Mouse (Mus musculus) myocyte (in vitro differentiated cells): ENCODE measurements around the gene Cox14. TPM values are rescaled to one million over a fixed set of nuclear protein-coding genes. Genes with fewer than 3 reads are reported as not detected.
A peak's percentile ranks its signal among the peaks of the same experiment; 100 is the strongest.

ENCODE experiments used
- H3K27me3 ChIP-seq: one replicate; pipeline ENCODE4 v1.6.1; 2011; ENCODE audit not compliant: control insufficient read depth, insufficient read depth, insufficient read length
- H3K36me3 ChIP-seq: one replicate; pipeline ENCODE4 v1.6.1; 2011; ENCODE audit not compliant: control insufficient read depth, insufficient read depth
- H3K4me2 ChIP-seq: one replicate; pipeline ENCODE4 v1.6.1; 2011; ENCODE audit warnings: low read depth, control low read depth
- H3K4me3 ChIP-seq: one replicate; pipeline ENCODE4 v1.5.1; 2011; ENCODE audit warnings: mild to moderate bottlenecking, control low read depth, moderate library complexity
- H3K79me2 ChIP-seq: one replicate; pipeline ENCODE4 v1.6.1; 2011; ENCODE audit not compliant: control insufficient read depth, insufficient read depth
- H3ac ChIP-seq: one replicate; pipeline ENCODE4 v1.6.1; 2011; ENCODE audit not compliant: control insufficient read depth, insufficient read length
- CEBPB ChIP-seq: IDR thresholded peaks from 2 replicates; pipeline ENCODE4 v1.6.1; 2011; ENCODE audit warnings: mild to moderate bottlenecking, moderate library complexity; ENCODE audit not compliant: poor library complexity, insufficient read depth, severe bottlenecking
- E2F4 ChIP-seq: IDR thresholded peaks from one replicate; pipeline ENCODE4 v1.6.1; 2011; ENCODE audit warnings: mild to moderate bottlenecking, control low read depth, moderate library complexity; ENCODE audit not compliant: insufficient read depth
- MAX ChIP-seq: IDR thresholded peaks from one replicate; pipeline ENCODE4 v1.6.1; 2011; ENCODE audit warnings: low read depth, mild to moderate bottlenecking, control low read depth
- MYOD1 ChIP-seq, 3 experiments: IDR thresholded peaks; one replicate each; pipeline ENCODE4 v1.6.1; 2011; ENCODE audit warnings: control low read depth in 2 of 3, low read depth in 2 of 3, mild to moderate bottlenecking in 2 of 3, moderate library complexity in 1 of 3; ENCODE audit not compliant: insufficient read length in 2 of 3, control insufficient read depth in 1 of 3
- MYOG ChIP-seq, 3 experiments: IDR thresholded peaks; one replicate each; pipeline ENCODE4 v1.6.1; 2011; ENCODE audit warnings: control low read depth in 2 of 3, low read depth in 2 of 3, mild to moderate bottlenecking in 2 of 3; ENCODE audit not compliant: insufficient read length in 2 of 3, control insufficient read depth in 1 of 3, insufficient read depth in 1 of 3
- POLR2A ChIP-seq: IDR thresholded peaks from one replicate; pipeline ENCODE4 v1.6.1; 2011; ENCODE audit warnings: low read depth, mild to moderate bottlenecking, control low read depth, moderate library complexity; ENCODE audit not compliant: insufficient read length
- POLR2AphosphoS2 ChIP-seq: IDR thresholded peaks from one replicate; pipeline ENCODE4 v1.6.1; 2011; ENCODE audit warnings: low read depth, control low read depth; ENCODE audit not compliant: insufficient read length
- REST ChIP-seq: IDR thresholded peaks from one replicate; pipeline ENCODE4 v1.6.1; 2011; ENCODE audit warnings: mild to moderate bottlenecking, control low read depth, moderate library complexity; ENCODE audit not compliant: insufficient read depth, insufficient read length
- SRF ChIP-seq: IDR thresholded peaks from one replicate; pipeline ENCODE4 v1.6.1; 2011; ENCODE audit warnings: low read depth; ENCODE audit not compliant: control insufficient read depth, insufficient read length
- TCF12 ChIP-seq: IDR thresholded peaks from one replicate; pipeline ENCODE4 v1.6.1; 2011; ENCODE audit warnings: mild to moderate bottlenecking, control low read depth; ENCODE audit not compliant: poor library complexity, insufficient read depth, severe bottlenecking
- TCF3 ChIP-seq: IDR thresholded peaks from one replicate; pipeline ENCODE4 v1.6.1; 2011; ENCODE audit warnings: low read depth, control low read depth; ENCODE audit not compliant: insufficient read length
- USF1 ChIP-seq: IDR thresholded peaks from one replicate; pipeline ENCODE4 v1.6.1; 2011; ENCODE audit warnings: low read depth, mild to moderate bottlenecking, control low read depth, moderate library complexity
- polyA plus RNA-seq: library from polyadenylated mRNA; unstranded; fragments of >200 nt; fragmentation: generic; extraction: Trizol; gene quantifications from one replicate; pipeline ENCODE4 v1.2.1, GENCODE M21; 2012; ENCODE audit warnings: missing spikeins

Cox14 gene
- polyA plus RNA-seq, 1 experiment: 410 TPM

- peak overlapping the region; percentile 100 for H3K4me2 ChIP-seq
- no peaks in the 10 kb centered on the region for H3K27me3 ChIP-seq
- peak overlapping the region; percentile 53 for H3K4me3 ChIP-seq
- peaks cover 22% of the 10 kb centered on the region for H3K79me2 ChIP-seq
- peaks cover 13% of the 10 kb centered on the region for H3K36me3 ChIP-seq
- peak; percentile 17 for TF ChIP-seq POLR2A
- TF ChIP-seq MYOG (IDR thresholded peaks at IDR 0.05; ENCODE audit: control insufficient read depth in 1 of 3, insufficient read depth in 1 of 3, insufficient read length in 2 of 3, low read depth in 2 of 3): no peak
- no peak for TF ChIP-seq TCF12
- H3ac ChIP-seq: no peak overlapping the region
These were observed 22.3 kb upstream of the Cox14 start for GRCm38 (mm10) chr15:99703104-99703503.

- peaks cover 22% of the 10 kb centered on the region for H3K79me2 ChIP-seq
- H3K4me3 ChIP-seq: peak overlapping the region; percentile 53
- TF ChIP-seq MYOD1 (IDR thresholded peaks at IDR 0.05; ENCODE audit: control insufficient read depth in 1 of 3, insufficient read length in 2 of 3, low read depth in 2 of 3): no peak
- no peak for TF ChIP-seq SRF
- no peak for TF ChIP-seq REST
- no peak for TF ChIP-seq POLR2AphosphoS2
- H3K27me3 ChIP-seq: no peaks in the 10 kb centered on the region
- peak overlapping the region; percentile 100 for H3K4me2 ChIP-seq
- peaks cover 15% of the 10 kb centered on the region for H3K36me3 ChIP-seq
- H3ac ChIP-seq: no peak overlapping the region
These were observed 21.8 kb upstream of the Cox14 start for GRCm38 (mm10) chr15:99703676-99704040.

GRCm38 (mm10) chr15:99704041-99704681 lies 21.3 kb upstream of the Cox14 start:
- Histone ChIP-seq H3K4me3 (no peak overlapping the region), H3K36me3 (peaks cover 21% of the 10 kb centered on the region), H3K79me2 (peaks cover 22% of the 10 kb centered on the region), H3ac (no peak overlapping the region), H3K27me3 (no peaks in the 10 kb centered on the region), H3K4me2 (peak overlapping the region; percentile 39)
- TF ChIP-seq SRF: no peak
- no peak for TF ChIP-seq E2F4
- TF ChIP-seq CEBPB: no peak
- no peak for TF ChIP-seq TCF12
- TF ChIP-seq REST: no peak
- TF ChIP-seq POLR2AphosphoS2: no peak
- no peak for TF ChIP-seq TCF3
- TF ChIP-seq USF1: no peak
- TF ChIP-seq MYOG (IDR thresholded peaks at IDR 0.05; ENCODE audit: control insufficient read depth in 1 of 3, insufficient read depth in 1 of 3, insufficient read length in 2 of 3, low read depth in 2 of 3): no peak
- TF ChIP-seq MYOD1 (IDR thresholded peaks at IDR 0.05; ENCODE audit: control insufficient read depth in 1 of 3, insufficient read length in 2 of 3, low read depth in 2 of 3): no peak
- no peak for TF ChIP-seq MAX
- no peak for TF ChIP-seq POLR2A

- Histone ChIP-seq H3K36me3 (peaks cover 28% of the 10 kb centered on the region), H3K4me3 (no peak overlapping the region), H3K4me2 (peak overlapping the region; percentile 39), H3ac (no peak overlapping the region), H3K79me2 (peaks cover 22% of the 10 kb centered on the region), H3K27me3 (no peaks in the 10 kb centered on the region)
- TF ChIP-seq E2F4 (no peak), SRF (no peak), CEBPB (no peak), MYOD1 (IDR thresholded peaks at IDR 0.05; ENCODE audit: control insufficient read depth in 1 of 3, insufficient read length in 2 of 3, low read depth in 2 of 3) (no peak), POLR2A (peak; percentile 9), TCF12 (no peak), USF1 (peak; percentile 24)
These were observed 20.5 kb upstream of the Cox14 start for GRCm38 (mm10) chr15:99704881-99705280.

GRCm38 (mm10) chr15:99705440-99706048 lies 19.9 kb upstream of the Cox14 start, which contains the start of gene Gm17349:
TSS of gene Gm17349 (minus strand) at chr15:99705490.
- H3K4me2 ChIP-seq: peak within 1 kb of the TSS; percentile 39
- no peak within 1 kb of the TSS for H3K4me3 ChIP-seq
- TF ChIP-seq POLR2A: no peak
- TF ChIP-seq CEBPB: no peak
- no peak for TF ChIP-seq SRF
- no peak for TF ChIP-seq E2F4
- no peak for TF ChIP-seq TCF12
- TF ChIP-seq MYOG (IDR thresholded peaks at IDR 0.05; ENCODE audit: control insufficient read depth in 1 of 3, insufficient read depth in 1 of 3, insufficient read length in 2 of 3, low read depth in 2 of 3): no peak
- TF ChIP-seq MYOD1 (IDR thresholded peaks at IDR 0.05; ENCODE audit: control insufficient read depth in 1 of 3, insufficient read length in 2 of 3, low read depth in 2 of 3): no peak
- TF ChIP-seq POLR2AphosphoS2: no peak
- TF ChIP-seq REST: no peak
- TF ChIP-seq MAX: no peak
- TF ChIP-seq TCF3: no peak
- no peak for TF ChIP-seq USF1
- no peaks in the 10 kb centered on the region for H3K27me3 ChIP-seq
- peaks cover 34% of the 10 kb centered on the region for H3K36me3 ChIP-seq
- H3ac ChIP-seq: no peak within 1 kb of the TSS
- peaks cover 22% of the 10 kb centered on the region for H3K79me2 ChIP-seq
